Mouse (Mus musculus) midbrain, embryonic 15.5 days (tissue): ENCODE results near the gene Adra2b. TPM values are rescaled to one million over a fixed set of nuclear protein-coding genes. Genes with fewer than 3 reads are reported as not detected.

Experiments used
- ATAC-seq: fragments of 200-750 bp; cut with Nextera tagmentation; replicated peaks from 2 replicates; pipeline ENCODE4 v1.8.0; 2017; ENCODE audit warnings: moderate TSS enrichment
- H3K27ac ChIP-seq: fragments of 300-500 bp; sonication (generic); 2 replicates; pipeline ENCODE4 v1.5.1; 2015; ENCODE audit warnings: mild to moderate bottlenecking, inconsistent platforms
- H3K27me3 ChIP-seq: fragments of 300-500 bp; sonication (generic); replicated peaks from 2 replicates; pipeline ENCODE4 v1.6.1; 2015; ENCODE audit warnings: inconsistent platforms
- H3K36me3 ChIP-seq: fragments of 300-500 bp; sonication (generic); replicated peaks from 2 replicates; pipeline ENCODE4 v1.6.1; 2015; ENCODE audit warnings: inconsistent platforms
- H3K4me1 ChIP-seq: fragments of 300-500 bp; sonication (generic); 2 replicates; pipeline ENCODE4 v1.6.1; 2015; ENCODE audit warnings: inconsistent platforms
- H3K4me2 ChIP-seq: fragments of 300-500 bp; sonication (generic); 2 replicates; pipeline ENCODE4 v1.6.1; 2015; ENCODE audit warnings: inconsistent platforms, mild to moderate bottlenecking, moderate library complexity
- H3K4me3 ChIP-seq: fragments of 300-500 bp; sonication (generic); 2 replicates; pipeline ENCODE4 v1.5.1; 2015; ENCODE audit warnings: mild to moderate bottlenecking, inconsistent platforms
- H3K9ac ChIP-seq: fragments of 300-500 bp; sonication (generic); 2 replicates; pipeline ENCODE4 v1.6.1; 2015; ENCODE audit warnings: mild to moderate bottlenecking, inconsistent platforms
- H3K9me3 ChIP-seq: fragments of 300-500 bp; sonication (generic); 2 replicates; pipeline ENCODE4 v1.6.1; 2016; ENCODE audit warnings: inconsistent platforms
- WGBS: fragments of 180-500 bp; shearing (Covaris S2); methylation state at CpG from one replicate; pipeline ENCODE4 v1.1.7; 2015; ENCODE audit warnings: mixed read lengths; 5-methylcytosine and 5-hydroxymethylcytosine counted together
- polyA plus RNA-seq: library from polyadenylated mRNA; unstranded; fragments of >200 nt; fragmentation: Nextera tagmentation; extraction: Ambion mirVana; gene quantifications from 2 replicates; pipeline ENCODE4 v1.2.1, GENCODE M21; 2015

Gene Adra2b
- polyA plus RNA-seq, 1 experiment from 2014 or later: 0.19 TPM

- Histone ChIP-seq H3K9me3 (no peaks in the 10 kb centered on the region), H3K27me3 (no peaks in the 10 kb centered on the region), H3K36me3 (no peaks in the 10 kb centered on the region), H3K9ac (no peak overlapping the region), H3K4me3 (no peak overlapping the region), H3K27ac (no peak overlapping the region), H3K4me2 (no peak overlapping the region), H3K4me1 (no peaks in the 10 kb centered on the region)
- no peak for ATAC-seq
- WGBS: 88% methylated on average over 5 of the region's 5 CpGs
Measured at GRCm38 (mm10) chr2:127394606-127395161, 31.7 kb downstream of the Adra2b start.

- H3K4me3 ChIP-seq: no peak overlapping the region
- H3K27ac ChIP-seq: no peak overlapping the region
- H3K9me3 ChIP-seq: no peaks in the 10 kb centered on the region
- no peaks in the 10 kb centered on the region for H3K27me3 ChIP-seq
- no peak overlapping the region for H3K9ac ChIP-seq
- 92% methylated on average over 7 of the region's 7 CpGs for WGBS
- H3K4me1 ChIP-seq: no peaks in the 10 kb centered on the region
- no peaks in the 10 kb centered on the region for H3K36me3 ChIP-seq
- ATAC-seq: no peak
- no peak overlapping the region for H3K4me2 ChIP-seq
Measured at GRCm38 (mm10) chr2:127398738-127399137, 35.7 kb downstream of the Adra2b start.

GRCm38 (mm10) chr2:127411126-127411525, 48.1 kb downstream of the Adra2b start:
- no peak overlapping the region for H3K27ac ChIP-seq
- H3K4me1 ChIP-seq: no peaks in the 10 kb centered on the region
- no peaks in the 10 kb centered on the region for H3K36me3 ChIP-seq
- H3K27me3 ChIP-seq: no peaks in the 10 kb centered on the region
- H3K4me2 ChIP-seq: no peak overlapping the region
- H3K9ac ChIP-seq: no peak overlapping the region
- ATAC-seq: no peak
- 84% methylated on average over 6 of the region's 6 CpGs for WGBS
- no peak overlapping the region for H3K4me3 ChIP-seq
- no peaks in the 10 kb centered on the region for H3K9me3 ChIP-seq

- ATAC-seq: no peak
- 79% methylated on average over 10 of the region's 10 CpGs for WGBS
- Histone ChIP-seq H3K4me3 (no peak overlapping the region), H3K4me1 (no peaks in the 10 kb centered on the region), H3K36me3 (no peaks in the 10 kb centered on the region), H3K27me3 (no peaks in the 10 kb centered on the region), H3K9ac (no peak overlapping the region), H3K27ac (no peak overlapping the region), H3K4me2 (no peak overlapping the region), H3K9me3 (no peaks in the 10 kb centered on the region)
Measured at GRCm38 (mm10) chr2:127415806-127416205, 52.8 kb downstream of the Adra2b start.

GRCm38 (mm10) chr2:127416706-127417105, 53.7 kb downstream of the Adra2b start:
- no peak for ATAC-seq
- H3K27ac ChIP-seq: no peak overlapping the region
- H3K4me3 ChIP-seq: no peak overlapping the region
- H3K27me3 ChIP-seq: no peaks in the 10 kb centered on the region
- H3K36me3 ChIP-seq: no peaks in the 10 kb centered on the region
- H3K9me3 ChIP-seq: no peaks in the 10 kb centered on the region
- no peaks in the 10 kb centered on the region for H3K4me1 ChIP-seq
- WGBS: 62% methylated on average over 3 of the region's 3 CpGs
- H3K4me2 ChIP-seq: no peak overlapping the region
- no peak overlapping the region for H3K9ac ChIP-seq

Other genes with a start within 250 kb of the Adra2b start
- gene Ncaph, start 229.3 kb upstream of the Adra2b start, polyA plus RNA-seq: 13.1 and 13.9 TPM in 2 replicates
- gene Itpripl1, start 219.8 kb upstream of the Adra2b start, polyA plus RNA-seq: 7.6 and 7.7 TPM in 2 replicates
- 1.0 TPM in 2 replicates for gene 1810024B03Rik, start 154.9 kb upstream of the Adra2b start, polyA plus RNA-seq
- gene Snrnp200, start 154.8 kb upstream of the Adra2b start, polyA plus RNA-seq: 58.1 and 58.8 TPM in 2 replicates
- gene Ciao1, start 115.4 kb upstream of the Adra2b start, polyA plus RNA-seq: 56.9 and 62.6 TPM in 2 replicates
- 55.2 and 57.2 TPM in 2 replicates for gene Tmem127, start 115.3 kb upstream of the Adra2b start, polyA plus RNA-seq
- gene Stard7, start 93.0 kb upstream of the Adra2b start, polyA plus RNA-seq: 90.8 and 94.4 TPM in 2 replicates
- 11.0 TPM in 2 replicates for gene Dusp2, start 27.0 kb upstream of the Adra2b start, polyA plus RNA-seq
- gene Astl, start 24.6 kb upstream of the Adra2b start, polyA plus RNA-seq: not detected in 2 replicates
- 0.21 and 0.24 TPM in 2 replicates for gene Gpat2, start 62.0 kb downstream of the Adra2b start, polyA plus RNA-seq
- gene Fahd2a, start 81.4 kb downstream of the Adra2b start, polyA plus RNA-seq: 31.8 and 35.8 TPM in 2 replicates
- 8.9 and 10.0 TPM in 2 replicates for gene Kcnip3, start 158.9 kb downstream of the Adra2b start, polyA plus RNA-seq
- 0.06 and 0.14 TPM in 2 replicates for gene Prom2, start 178.3 kb downstream of the Adra2b start, polyA plus RNA-seq
- gene Zfp661, start 223.9 kb downstream of the Adra2b start, polyA plus RNA-seq: 8.0 and 8.4 TPM in 2 replicates
- gene Mrps5, start 224.0 kb downstream of the Adra2b start, polyA plus RNA-seq: 145 and 151 TPM in 2 replicates